Mouse (Mus musculus) hindbrain, embryonic 12.5 days (tissue): ENCODE measurements at regions not wholly inside any gene's neighbourhood (a gene's known extent, or its start where the extent isn't known, plus 50 kb on each side); places are given as distances from the start of the nearest gene placed in this dataset.
"Not testable (repeated sequence)": the region's sequence is repeated elsewhere in the genome, so short reads cannot be mapped to it uniquely, and the experiment has no call there.

Experiments
- ATAC-seq: fragments of 200-750 bp; cut with Nextera tagmentation; 2 replicates; pipeline ENCODE4 v1.8.0; 2017; ENCODE audit warnings: moderate TSS enrichment; ENCODE audit not compliant: low FRiP score
- H3K27ac ChIP-seq: fragments of 300-500 bp; sonication (generic); 2 replicates; pipeline ENCODE4 v1.5.1; 2016; ENCODE audit warnings: mild to moderate bottlenecking
- H3K27me3 ChIP-seq: fragments of 300-500 bp; sonication (generic); 2 replicates; pipeline ENCODE4 v1.6.1; 2016; ENCODE audit warnings: mild to moderate bottlenecking
- H3K36me3 ChIP-seq: fragments of 300-500 bp; sonication (generic); 2 replicates; pipeline ENCODE4 v1.6.1; 2016; ENCODE audit warnings: mild to moderate bottlenecking
- H3K4me1 ChIP-seq: fragments of 300-500 bp; sonication (generic); 2 replicates; pipeline ENCODE4 v1.6.1; 2016
- H3K4me2 ChIP-seq: fragments of 300-500 bp; sonication (generic); replicated peaks from 2 replicates; pipeline ENCODE4 v1.6.1; 2016; ENCODE audit warnings: mild to moderate bottlenecking
- H3K4me3 ChIP-seq: fragments of 300-500 bp; sonication (generic); 2 replicates; pipeline ENCODE4 v1.5.1; 2016; ENCODE audit warnings: mild to moderate bottlenecking
- H3K9ac ChIP-seq: fragments of 300-500 bp; sonication (generic); 2 replicates; pipeline ENCODE4 v1.6.1; 2016; ENCODE audit warnings: mild to moderate bottlenecking, moderate library complexity
- H3K9me3 ChIP-seq: fragments of 300-500 bp; sonication (generic); replicated peaks from 2 replicates; pipeline ENCODE4 v1.6.1; 2016; ENCODE audit warnings: mild to moderate bottlenecking
- WGBS: fragments of 180-500 bp; shearing (Covaris S2); methylation state at CpG from one replicate; pipeline ENCODE4 v1.1.7; 2016; 5-methylcytosine and 5-hydroxymethylcytosine counted together

DNA sequence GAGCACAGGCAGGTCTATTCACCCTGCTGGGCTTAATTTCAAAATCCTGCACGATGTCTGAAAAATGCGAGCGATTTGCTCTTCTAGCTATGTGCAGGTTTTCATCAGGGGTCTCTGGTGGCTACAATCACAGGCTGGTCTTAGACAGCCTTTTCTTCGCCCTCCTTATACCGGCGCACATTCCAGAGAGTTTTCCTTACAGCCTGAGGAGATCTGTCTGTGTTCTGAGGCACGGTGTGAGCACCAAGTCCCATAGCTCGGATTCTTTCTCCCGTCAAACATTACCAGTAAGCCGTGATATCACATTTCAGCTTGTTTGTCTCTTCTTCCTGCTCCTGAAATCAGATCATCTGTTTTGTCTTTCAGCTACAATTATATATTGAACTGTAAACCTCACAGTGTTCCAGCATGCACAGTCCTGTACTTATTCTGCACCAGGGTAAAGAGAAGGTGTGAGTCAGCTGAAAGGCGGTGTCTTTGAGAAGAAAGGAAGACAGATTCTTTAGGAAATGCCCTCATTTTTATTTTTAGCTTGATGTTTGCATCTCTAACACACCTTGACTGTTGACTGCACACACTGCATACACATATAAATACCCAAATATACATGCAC lies 161.6 kb downstream of the Srek1 start:
- no peaks in the 10 kb centered on the region for H3K9me3 ChIP-seq
- no peak overlapping the region; the same call in 1 of the 2 replicates for H3K9ac ChIP-seq
- no peak overlapping the region; the same call in 1 of the 2 replicates for H3K27ac ChIP-seq
- no peaks in the 10 kb centered on the region; the same call in 1 of the 2 replicates for H3K27me3 ChIP-seq
- H3K4me1 ChIP-seq: no peaks in the 10 kb centered on the region
- no peak overlapping the region for H3K4me3 ChIP-seq
- H3K4me2 ChIP-seq: peak overlapping the region; percentile 13; the same call in 1 of the 2 replicates
- no peak for ATAC-seq
- no peaks in the 10 kb centered on the region for H3K36me3 ChIP-seq
- 61% methylated on average over 11 of the region's 11 CpGs for WGBS

DNA sequence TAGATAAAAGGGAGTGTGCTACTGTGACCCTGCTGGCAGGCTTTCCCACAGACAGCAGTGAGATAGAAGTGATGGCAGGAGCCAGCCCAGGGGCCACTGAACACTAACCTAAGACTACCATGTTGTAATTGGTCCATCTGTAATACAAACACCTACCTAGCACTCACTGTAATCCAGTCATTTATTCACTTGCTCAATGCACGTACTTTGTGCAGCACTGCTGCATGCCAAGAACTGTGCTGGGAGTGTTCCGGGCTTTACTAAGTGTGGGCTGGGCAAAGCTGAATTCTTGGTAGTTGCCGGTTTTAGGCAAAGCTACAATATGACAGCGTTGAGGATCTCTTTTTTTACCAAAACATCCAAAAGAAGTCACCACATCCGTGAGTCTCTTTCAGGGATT lies 172.1 kb downstream of the Srek1 start:
- Histone ChIP-seq H3K4me1 (no peaks in the 10 kb centered on the region), H3K36me3 (no peaks in the 10 kb centered on the region), H3K4me2 (no peak overlapping the region), H3K27ac (no peak overlapping the region), H3K27me3 (no peaks in the 10 kb centered on the region), H3K9me3 (no peaks in the 10 kb centered on the region), H3K4me3 (no peak overlapping the region), H3K9ac (no peak overlapping the region)
- 93% methylated on average over 5 of the region's 5 CpGs for WGBS
- no peak for ATAC-seq

DNA sequence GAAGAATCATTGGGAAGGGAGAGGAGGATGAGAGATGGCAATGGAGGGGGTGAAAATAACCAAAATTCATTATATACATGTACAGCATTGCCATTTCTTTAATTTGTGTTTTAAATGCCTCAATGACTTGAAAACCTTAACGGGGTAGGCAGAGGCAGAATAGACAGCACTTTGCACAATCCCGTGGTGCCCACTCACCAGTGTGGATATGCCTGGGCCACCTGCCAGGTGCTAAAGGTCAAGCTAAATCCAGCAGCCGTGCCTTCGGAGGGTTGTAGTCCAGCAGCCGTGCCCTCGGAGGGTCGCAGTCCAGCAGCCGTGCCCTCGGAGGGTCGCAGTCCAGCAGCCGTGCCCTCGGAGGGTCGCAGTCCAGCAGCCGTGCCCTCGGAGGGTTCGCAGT lies 182.0 kb downstream of the Srek1 start:
- Histone ChIP-seq H3K4me3 (no peak overlapping the region), H3K9me3 (no peaks in the 10 kb centered on the region), H3K4me2 (no peak overlapping the region), H3K4me1 (no peaks in the 10 kb centered on the region), H3K9ac (no peak overlapping the region), H3K36me3 (no peaks in the 10 kb centered on the region), H3K27me3 (no peaks in the 10 kb centered on the region), H3K27ac (no peak overlapping the region)
- no peak for ATAC-seq
- 76% methylated on average over 14 of the region's 16 CpGs for WGBS

DNA sequence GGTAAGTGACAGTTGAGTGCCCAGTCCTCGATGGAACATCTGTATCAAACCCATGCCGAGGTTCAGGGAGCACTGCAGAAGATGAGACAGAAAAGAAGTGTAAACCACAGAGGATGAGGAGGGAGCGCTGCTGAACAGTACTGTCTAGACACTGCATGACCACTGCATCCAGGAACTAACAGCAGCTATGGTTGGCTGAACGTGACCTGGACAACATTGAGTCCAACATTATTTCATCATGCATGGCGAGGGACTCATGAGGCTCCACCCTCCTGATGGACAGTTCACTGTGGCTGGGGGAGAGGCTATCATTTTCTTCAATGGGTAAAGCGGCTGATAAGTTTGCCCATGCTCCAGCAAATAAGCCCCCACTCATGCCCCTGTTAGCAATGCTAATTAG lies 182.5 kb downstream of the Srek1 start:
- Histone ChIP-seq H3K27me3 (no peaks in the 10 kb centered on the region), H3K4me2 (no peak overlapping the region), H3K4me1 (no peaks in the 10 kb centered on the region), H3K9me3 (no peaks in the 10 kb centered on the region), H3K4me3 (no peak overlapping the region), H3K27ac (no peak overlapping the region), H3K36me3 (no peaks in the 10 kb centered on the region), H3K9ac (no peak overlapping the region)
- 86% methylated on average over 6 of the region's 6 CpGs for WGBS
- ATAC-seq: no peak

DNA sequence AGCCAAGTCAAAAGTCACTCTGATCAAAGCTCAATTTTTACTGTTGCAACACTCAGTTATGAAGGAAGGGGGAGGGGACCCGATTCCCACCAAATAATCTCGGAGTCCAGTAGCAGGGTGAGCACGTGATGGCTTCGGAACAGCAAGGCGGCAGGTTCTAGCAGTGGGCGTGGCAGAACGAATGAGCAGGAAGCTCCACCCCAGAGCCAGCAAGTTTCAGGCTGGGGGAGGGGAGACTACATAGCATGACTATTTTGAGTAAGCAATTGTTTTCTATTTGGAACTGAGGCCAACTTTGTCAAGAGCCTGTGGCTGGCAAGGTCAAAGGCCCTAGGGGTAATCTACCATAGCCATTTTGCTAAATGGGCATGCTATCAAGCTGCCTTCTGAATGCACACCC lies 183.0 kb downstream of the Srek1 start:
- 74% methylated on average over 7 of the region's 7 CpGs for WGBS
- H3K36me3 ChIP-seq, ATAC-seq, H3K9ac ChIP-seq, H3K4me2 ChIP-seq, H3K4me3 ChIP-seq, H3K27ac ChIP-seq, H3K4me1 ChIP-seq, H3K27me3 ChIP-seq, H3K9me3 ChIP-seq: not testable (repeated sequence)

DNA sequence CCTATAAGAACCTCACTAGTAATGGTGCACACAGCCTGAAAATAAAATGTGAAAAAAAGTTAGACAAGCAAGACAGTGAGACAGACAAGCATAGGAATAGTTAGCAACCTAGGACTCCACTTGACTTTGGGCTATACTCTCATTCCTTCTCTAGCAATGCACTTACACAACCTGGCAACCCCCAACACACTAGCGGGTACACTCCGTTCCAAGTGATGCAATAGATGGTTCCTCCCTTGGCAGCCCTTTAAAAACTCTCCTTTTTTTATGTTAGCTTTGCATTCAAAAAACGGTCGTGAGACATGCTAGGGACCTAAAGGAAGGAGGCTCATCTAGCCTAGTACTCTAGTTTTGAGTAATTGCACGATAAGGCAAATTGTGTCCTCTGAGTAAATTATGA lies 184.8 kb downstream of the Srek1 start:
- WGBS: 92% methylated on average over 5 of the region's 5 CpGs
- Histone ChIP-seq H3K4me1 (no peaks in the 10 kb centered on the region), H3K4me3 (no peak overlapping the region)

DNA sequence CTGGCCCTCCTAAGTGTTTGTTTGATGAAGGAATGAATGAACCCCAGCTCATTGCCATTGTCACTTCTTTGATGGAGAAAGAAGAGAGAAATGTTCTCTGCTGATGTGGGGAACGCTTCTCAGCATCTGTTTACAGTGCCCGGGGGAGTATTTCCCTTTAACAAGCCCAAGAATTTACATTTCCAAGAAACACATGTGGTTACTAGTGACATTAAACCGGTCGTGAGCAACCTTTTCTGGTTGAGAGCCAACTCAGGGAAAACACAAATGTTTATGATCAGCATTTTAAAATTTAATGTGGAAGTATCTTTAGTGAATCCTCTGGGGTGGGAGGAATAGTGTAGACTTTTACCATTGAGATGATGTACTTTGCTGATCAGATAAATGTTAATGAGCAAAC lies 197.6 kb downstream of the Srek1 start:
- H3K9ac ChIP-seq: no peak overlapping the region
- no peak overlapping the region for H3K27ac ChIP-seq
- no peaks in the 10 kb centered on the region for H3K27me3 ChIP-seq
- H3K4me1 ChIP-seq: no peaks in the 10 kb centered on the region
- no peak for ATAC-seq
- H3K4me3 ChIP-seq: no peak overlapping the region
- H3K36me3 ChIP-seq: no peaks in the 10 kb centered on the region
- H3K4me2 ChIP-seq: no peak overlapping the region
- WGBS: 50% methylated on average over 4 of the region's 4 CpGs
- no peaks in the 10 kb centered on the region for H3K9me3 ChIP-seq

More for the DNA sequence above, 184.8 kb downstream of the Srek1 start:
- Histone ChIP-seq H3K27ac (no peak overlapping the region), H3K4me2 (no peak overlapping the region), H3K27me3 (no peaks in the 10 kb centered on the region), H3K36me3 (no peaks in the 10 kb centered on the region), H3K9ac (no peak overlapping the region), H3K9me3 (no peaks in the 10 kb centered on the region)
- ATAC-seq: no peak

DNA sequence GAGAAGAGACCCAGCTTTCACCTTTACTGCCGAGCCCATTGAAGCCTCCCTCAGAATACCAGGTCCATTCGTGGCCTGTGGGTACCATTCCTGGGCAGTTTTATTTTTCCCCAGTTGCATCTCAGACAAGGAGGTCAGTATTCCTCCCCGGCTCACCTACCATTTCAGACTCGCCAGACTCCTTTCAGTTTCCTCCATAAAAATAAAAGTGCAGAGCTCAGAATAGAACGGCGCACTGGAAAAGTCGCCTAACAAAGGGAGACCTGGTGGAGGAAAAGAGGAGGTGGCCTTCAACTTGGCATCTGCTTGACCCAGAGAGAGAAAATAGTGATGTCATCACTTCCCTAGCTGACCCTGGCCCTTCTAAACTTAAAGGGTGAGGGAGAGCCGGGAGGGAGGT lies 209.7 kb downstream of the Srek1 start:
- no peaks in the 10 kb centered on the region for H3K36me3 ChIP-seq
- WGBS: 78% methylated on average over 8 of the region's 8 CpGs
- no peaks in the 10 kb centered on the region for H3K9me3 ChIP-seq
- no peak overlapping the region for H3K9ac ChIP-seq
- H3K27me3 ChIP-seq: no peaks in the 10 kb centered on the region
- no peak overlapping the region for H3K27ac ChIP-seq
- peaks cover 20% of the 10 kb centered on the region for H3K4me1 ChIP-seq
- ATAC-seq: no peak
- H3K4me3 ChIP-seq: no peak overlapping the region
- no peak overlapping the region for H3K4me2 ChIP-seq

DNA sequence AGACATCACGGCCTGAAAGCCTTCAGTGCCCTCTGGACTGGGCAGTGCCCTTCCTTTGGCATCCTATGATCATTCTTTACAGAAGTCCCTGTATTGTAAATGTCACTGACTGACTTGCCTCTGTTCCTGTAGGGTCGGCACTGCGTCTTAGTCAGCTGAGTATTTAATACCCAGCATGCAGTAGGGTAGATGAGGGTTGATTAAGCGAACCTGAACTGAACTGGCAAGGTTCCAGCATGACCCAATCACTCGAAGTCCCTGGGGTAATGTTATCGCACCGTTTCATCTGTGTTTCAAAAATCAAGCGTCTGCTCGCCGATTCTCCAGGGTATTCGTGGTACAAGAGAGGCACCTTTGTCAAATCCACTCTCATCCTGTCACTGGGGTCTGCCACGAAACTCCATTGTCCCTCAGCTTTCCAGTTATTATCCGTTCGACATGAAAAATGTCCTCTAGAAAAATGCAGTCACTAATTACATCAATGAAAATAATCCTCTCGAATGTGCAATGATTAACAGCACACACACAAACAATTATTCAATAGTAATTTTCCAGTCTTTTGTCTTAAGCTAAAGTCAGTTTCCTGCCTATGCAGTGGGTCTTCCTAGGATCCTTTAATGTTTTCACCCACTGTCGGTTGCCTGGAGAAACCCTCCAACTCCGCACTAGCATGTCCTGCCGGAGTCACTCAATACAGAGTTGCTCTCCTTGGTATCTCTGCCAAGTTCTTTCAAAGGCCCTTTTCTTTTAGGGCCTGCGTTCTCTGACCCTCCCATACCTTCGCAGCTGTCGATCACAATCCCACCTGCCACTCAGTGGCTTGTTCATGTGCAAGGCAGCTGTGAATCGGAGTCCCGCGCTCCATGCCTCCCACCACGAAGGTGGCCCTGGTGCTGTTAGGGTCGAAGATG lies 212.4 kb downstream of the Srek1 start:
- peak; percentile 81 for ATAC-seq

DNA sequence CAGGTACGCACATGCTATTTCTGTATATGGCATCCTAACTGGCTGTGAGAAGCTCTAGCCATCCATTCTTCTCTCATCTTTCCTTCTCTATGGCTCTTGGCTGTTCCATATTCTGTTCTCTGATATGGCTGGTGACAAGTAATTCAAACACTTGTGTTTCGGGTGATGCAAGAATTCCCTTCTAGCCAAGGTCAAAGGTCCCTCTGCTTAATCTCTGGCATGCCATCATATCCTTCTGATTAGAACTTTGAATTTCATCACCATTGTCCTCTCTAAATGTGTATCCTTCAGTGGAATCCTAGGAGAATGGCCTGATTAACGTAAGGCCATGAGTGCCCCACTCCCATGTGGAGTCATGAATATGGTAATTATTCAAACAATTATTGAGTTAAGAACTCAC lies 215.5 kb downstream of the Srek1 start:
- no peak overlapping the region for H3K4me2 ChIP-seq
- no peak overlapping the region for H3K9ac ChIP-seq
- H3K4me3 ChIP-seq: no peak overlapping the region
- H3K27ac ChIP-seq: no peak overlapping the region
- WGBS: 76% methylated on average over 3 of the region's 3 CpGs
- H3K4me1 ChIP-seq: peaks cover 20% of the 10 kb centered on the region
- no peak for ATAC-seq
- H3K9me3 ChIP-seq: no peaks in the 10 kb centered on the region
- H3K27me3 ChIP-seq: no peaks in the 10 kb centered on the region
- no peaks in the 10 kb centered on the region for H3K36me3 ChIP-seq

More for the DNA sequence above, 212.4 kb downstream of the Srek1 start:
- no peaks in the 10 kb centered on the region for H3K36me3 ChIP-seq
- 64% methylated on average over 26 of the region's 26 CpGs for WGBS
- no peaks in the 10 kb centered on the region for H3K9me3 ChIP-seq
- H3K4me3 ChIP-seq: no peak overlapping the region
- no peak overlapping the region for H3K4me2 ChIP-seq
- no peak overlapping the region for H3K9ac ChIP-seq
- peaks cover 20% of the 10 kb centered on the region for H3K4me1 ChIP-seq
- H3K27ac ChIP-seq: no peak overlapping the region
- H3K27me3 ChIP-seq: no peaks in the 10 kb centered on the region

DNA sequence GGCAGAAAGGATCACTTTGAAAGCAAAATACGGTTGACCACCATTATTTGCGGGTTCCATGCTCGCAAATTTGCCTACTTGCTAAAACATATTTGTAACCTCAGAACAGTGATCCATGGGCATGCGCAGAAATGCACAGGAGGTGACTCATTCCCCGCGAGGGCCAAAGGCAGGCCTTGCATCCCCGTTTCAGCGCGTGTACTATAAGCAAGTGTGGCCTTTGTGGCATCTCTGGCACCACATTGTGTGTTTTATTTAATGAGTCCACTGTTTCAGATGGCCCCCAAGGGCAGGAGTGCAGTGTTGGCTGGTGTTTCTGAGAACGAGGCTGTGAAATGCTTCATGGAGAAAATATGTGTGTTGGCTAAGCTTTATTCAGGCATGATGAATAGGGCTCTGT lies 205.3 kb upstream of the Mast4 start:
- no peaks in the 10 kb centered on the region for H3K4me1 ChIP-seq
- WGBS: 83% methylated on average over 10 of the region's 10 CpGs
- ATAC-seq: no peak
- no peaks in the 10 kb centered on the region for H3K27me3 ChIP-seq
- H3K9ac ChIP-seq: no peak overlapping the region
- H3K4me3 ChIP-seq: no peak overlapping the region
- no peak overlapping the region for H3K4me2 ChIP-seq
- H3K9me3 ChIP-seq: no peaks in the 10 kb centered on the region
- H3K36me3 ChIP-seq: no peaks in the 10 kb centered on the region
- no peak overlapping the region for H3K27ac ChIP-seq

DNA sequence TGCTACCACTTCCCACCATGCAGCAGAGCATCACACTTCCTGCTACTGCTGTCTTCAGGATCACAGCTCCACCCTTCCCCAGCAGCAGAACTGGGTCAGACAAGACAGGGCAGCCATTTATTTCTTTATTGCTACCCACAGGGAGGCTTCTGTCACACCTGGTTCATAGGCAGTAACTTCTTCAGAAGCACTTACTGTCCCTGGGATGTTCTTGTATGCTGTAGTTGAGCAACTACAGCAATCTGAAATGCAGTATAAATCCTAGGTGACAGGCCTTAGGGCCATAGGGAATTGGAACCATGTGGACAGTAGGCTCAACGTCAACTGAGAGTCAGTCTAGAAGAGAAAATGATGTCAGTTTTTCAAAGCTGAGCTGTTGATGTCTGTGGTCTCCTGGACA lies 179.5 kb upstream of the Mast4 start:
- Histone ChIP-seq H3K4me1 (no peaks in the 10 kb centered on the region), H3K4me2 (no peak overlapping the region), H3K27ac (no peak overlapping the region), H3K27me3 (no peaks in the 10 kb centered on the region), H3K9ac (no peak overlapping the region), H3K4me3 (no peak overlapping the region), H3K9me3 (no peaks in the 10 kb centered on the region), H3K36me3 (no peaks in the 10 kb centered on the region)
- WGBS: 69% methylated on average over 1 of the region's 1 CpGs
- ATAC-seq: no peak

DNA sequence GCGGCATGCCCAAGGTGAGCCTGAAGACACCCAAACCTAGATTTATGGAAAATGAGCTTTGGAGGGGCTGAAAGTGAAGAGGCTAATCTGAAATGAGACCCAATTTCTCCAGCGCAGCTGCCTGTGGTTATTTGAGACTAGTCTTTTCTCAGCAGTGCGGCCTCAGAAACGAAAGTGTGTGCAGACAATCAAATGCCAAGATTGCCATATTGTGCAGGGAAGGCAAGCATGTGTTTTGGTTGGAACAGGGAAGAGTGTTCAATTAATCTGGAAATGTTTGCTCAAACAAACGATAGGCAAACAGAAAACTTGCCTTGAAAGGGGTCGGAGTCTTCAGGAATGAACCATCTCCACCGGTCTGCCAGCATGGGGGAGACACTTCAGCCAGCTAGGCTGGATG lies 178.2 kb upstream of the Mast4 start:
- no peaks in the 10 kb centered on the region for H3K9me3 ChIP-seq
- WGBS: 87% methylated on average over 7 of the region's 7 CpGs
- no peaks in the 10 kb centered on the region for H3K4me1 ChIP-seq
- H3K9ac ChIP-seq: no peak overlapping the region
- no peak overlapping the region for H3K27ac ChIP-seq
- no peak overlapping the region for H3K4me3 ChIP-seq
- H3K27me3 ChIP-seq: no peaks in the 10 kb centered on the region
- no peaks in the 10 kb centered on the region for H3K36me3 ChIP-seq
- no peak for ATAC-seq
- no peak overlapping the region for H3K4me2 ChIP-seq
